Mouse (Mus musculus): ENCODE measurements at regions not wholly inside any gene's neighbourhood (a gene's known extent, or its start where the extent isn't known, plus 50 kb on each side); places are given as distances from the start of the nearest gene placed in this dataset.

GRCm38 (mm10) chr12:93122216-93122615 lies 1273.3 kb upstream of the Sel1l start:
- H3K27ac ChIP-seq (ENCODE audit: insufficient read depth, low read depth, low read length, poor library complexity, severe bottlenecking), result no peak overlapping the region
- no peaks in the 10 kb centered on the region for H3K4me1 ChIP-seq (ENCODE audit: control insufficient read depth in 2 of 2, insufficient read depth in 2 of 2, low read length in 2 of 2, poor library complexity in 1 of 2)
- no peak overlapping the region for H3K9ac ChIP-seq (ENCODE audit: insufficient read depth, low read depth, low read length, poor library complexity, severe bottlenecking)
- no peaks in the 10 kb centered on the region for H3K36me3 ChIP-seq (ENCODE audit: control insufficient read depth, insufficient read depth, low read length, poor library complexity, severe bottlenecking)
- TF ChIP-seq HCFC1 (IDR thresholded peaks at IDR 0.05; ENCODE audit: borderline replicate concordance, insufficient read depth, low read length), result no peak
- TF ChIP-seq ZC3H11A (IDR thresholded peaks at IDR 0.05; ENCODE audit: borderline replicate concordance, low read depth, low read length), result no peak
- TF ChIP-seq CHD2 (IDR thresholded peaks at IDR 0.05; ENCODE audit: low read depth, low read length), result no peak
- no peak for TF ChIP-seq ZNF384 (IDR thresholded peaks at IDR 0.05; ENCODE audit: low read depth, low read length)
- TF ChIP-seq MAFK (IDR thresholded peaks at IDR 0.05; ENCODE audit: insufficient read depth, low read depth, low read length), result no peak
- no peaks in the 10 kb centered on the region for H3K9me3 ChIP-seq (ENCODE audit: control insufficient read depth, insufficient read depth, low read depth, low read length)
- DNase-seq (ENCODE audit: low read depth, low spot score), result no peak
- in situ Hi-C loops (cut with MboI; ENCODE audit: low sequenced_read_pairs in 2 of 2, unreplicated experiment in 2 of 2), result no loop called here
- no peak overlapping the region for H3K4me3 ChIP-seq (ENCODE audit: insufficient read depth in 1 of 2, low read depth in 1 of 2, low read length in 2 of 2, poor library complexity in 1 of 2, severe bottlenecking in 1 of 2)

DNA sequence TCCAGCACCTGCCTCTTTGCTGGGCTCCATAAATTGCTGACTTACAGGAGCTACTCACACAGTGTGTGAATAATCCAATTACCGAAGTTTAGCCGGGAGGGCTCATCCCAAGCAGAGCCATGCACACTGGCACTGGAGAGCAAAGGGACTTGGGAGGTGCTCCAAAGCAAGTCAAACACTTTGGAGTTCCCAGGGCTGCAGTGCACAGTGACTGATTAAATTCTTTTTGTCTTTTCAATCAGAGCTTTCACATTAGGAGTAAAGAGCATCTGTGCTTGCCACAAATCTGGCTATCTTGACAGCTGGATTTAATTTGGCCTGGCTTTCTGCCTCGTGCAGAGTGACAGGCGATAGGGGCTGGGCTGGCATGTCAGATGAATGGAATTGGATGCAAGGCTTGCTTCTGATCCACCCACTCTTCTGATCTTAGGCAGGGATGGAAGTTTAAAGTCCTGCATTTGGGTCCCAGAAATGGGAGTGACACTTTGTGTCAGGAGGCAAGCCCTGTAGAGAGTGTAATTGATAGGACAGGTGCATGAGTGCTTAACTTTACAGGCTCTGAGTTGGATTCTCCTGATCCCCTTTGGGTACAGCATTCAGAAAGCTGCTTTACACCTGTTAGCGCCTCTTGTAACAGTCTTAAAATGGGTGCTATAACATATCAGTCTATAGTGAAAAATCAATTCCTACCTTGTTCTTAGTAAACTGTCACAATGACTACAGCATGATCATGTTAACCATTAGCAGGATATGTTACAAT lies 1239.3 kb upstream of the Sel1l start:
- no peak for DNase-seq (ENCODE audit: low read depth, low spot score)
- Histone ChIP-seq H3K27ac (ENCODE audit: insufficient read depth, low read depth, low read length, poor library complexity, severe bottlenecking) (no peak overlapping the region), H3K4me3 (ENCODE audit: insufficient read depth in 1 of 2, low read depth in 1 of 2, low read length in 2 of 2, poor library complexity in 1 of 2, severe bottlenecking in 1 of 2) (no peak overlapping the region), H3K9ac (ENCODE audit: insufficient read depth, low read depth, low read length, poor library complexity, severe bottlenecking) (no peak overlapping the region), H3K36me3 (ENCODE audit: control insufficient read depth, insufficient read depth, low read length, poor library complexity, severe bottlenecking) (no peaks in the 10 kb centered on the region), H3K9me3 (ENCODE audit: control insufficient read depth, insufficient read depth, low read depth, low read length) (no peaks in the 10 kb centered on the region), H3K4me1 (ENCODE audit: control insufficient read depth in 2 of 2, insufficient read depth in 2 of 2, low read length in 2 of 2, poor library complexity in 1 of 2) (no peaks in the 10 kb centered on the region)
- TF ChIP-seq MAFK (IDR thresholded peaks at IDR 0.05; ENCODE audit: insufficient read depth, low read depth, low read length) (no peak), ZC3H11A (IDR thresholded peaks at IDR 0.05; ENCODE audit: borderline replicate concordance, low read depth, low read length) (no peak), CHD2 (IDR thresholded peaks at IDR 0.05; ENCODE audit: low read depth, low read length) (no peak), ZNF384 (IDR thresholded peaks at IDR 0.05; ENCODE audit: low read depth, low read length) (no peak), HCFC1 (IDR thresholded peaks at IDR 0.05; ENCODE audit: borderline replicate concordance, insufficient read depth, low read length) (no peak)
- in situ Hi-C loops (cut with MboI; ENCODE audit: low sequenced_read_pairs in 2 of 2, unreplicated experiment in 2 of 2), result no loop called here

- no peaks in the 10 kb centered on the region for H3K4me1 ChIP-seq (ENCODE audit: control insufficient read depth in 2 of 2, insufficient read depth in 2 of 2, low read length in 2 of 2, poor library complexity in 1 of 2)
- no peak overlapping the region for H3K9ac ChIP-seq (ENCODE audit: insufficient read depth, low read depth, low read length, poor library complexity, severe bottlenecking)
- TF ChIP-seq ZNF384 (IDR thresholded peaks at IDR 0.05; ENCODE audit: low read depth, low read length) (no peak), ZC3H11A (IDR thresholded peaks at IDR 0.05; ENCODE audit: borderline replicate concordance, low read depth, low read length) (no peak), MAFK (IDR thresholded peaks at IDR 0.05; ENCODE audit: insufficient read depth, low read depth, low read length) (no peak), CHD2 (IDR thresholded peaks at IDR 0.05; ENCODE audit: low read depth, low read length) (no peak), HCFC1 (IDR thresholded peaks at IDR 0.05; ENCODE audit: borderline replicate concordance, insufficient read depth, low read length) (no peak)
- in situ Hi-C loops (cut with MboI; ENCODE audit: low sequenced_read_pairs in 2 of 2, unreplicated experiment in 2 of 2), result no loop called here
- H3K9me3 ChIP-seq (ENCODE audit: control insufficient read depth, insufficient read depth, low read depth, low read length), result no peaks in the 10 kb centered on the region
- H3K4me3 ChIP-seq (ENCODE audit: insufficient read depth in 1 of 2, low read depth in 1 of 2, low read length in 2 of 2, poor library complexity in 1 of 2, severe bottlenecking in 1 of 2), result no peak overlapping the region
- DNase-seq (ENCODE audit: low read depth, low spot score), result no peak
- H3K36me3 ChIP-seq (ENCODE audit: control insufficient read depth, insufficient read depth, low read length, poor library complexity, severe bottlenecking), result no peaks in the 10 kb centered on the region
- no peak overlapping the region for H3K27ac ChIP-seq (ENCODE audit: insufficient read depth, low read depth, low read length, poor library complexity, severe bottlenecking)
Measured at GRCm38 (mm10) chr12:93063864-93064263, 1214.9 kb upstream of the Sel1l start.

DNA sequence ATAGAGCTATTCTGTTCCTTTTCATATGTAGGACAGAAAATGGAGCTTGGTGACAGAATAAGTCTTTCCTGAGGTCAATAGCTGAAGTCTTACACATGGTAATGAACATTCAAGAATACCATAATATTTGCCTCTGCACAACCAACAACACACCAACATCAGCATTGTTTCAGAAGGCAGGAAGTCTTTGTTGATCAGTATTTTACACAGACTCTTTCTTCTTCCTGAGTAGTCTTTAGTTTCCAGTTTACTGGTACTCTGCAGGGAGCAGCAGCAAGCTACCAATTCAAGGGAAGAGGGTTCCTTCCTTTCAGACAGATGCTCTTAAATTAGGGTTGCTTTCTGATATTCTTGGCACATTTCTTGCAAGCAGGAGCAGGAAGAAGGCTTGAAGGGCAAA lies 1170.7 kb upstream of the Sel1l start:
- H3K36me3 ChIP-seq (ENCODE audit: control insufficient read depth, insufficient read depth, low read length, poor library complexity, severe bottlenecking), result no peaks in the 10 kb centered on the region
- H3K4me1 ChIP-seq (ENCODE audit: control insufficient read depth in 2 of 2, insufficient read depth in 2 of 2, low read length in 2 of 2, poor library complexity in 1 of 2), result no peaks in the 10 kb centered on the region
- no peak for DNase-seq (ENCODE audit: low read depth, low spot score)
- no peak overlapping the region for H3K4me3 ChIP-seq (ENCODE audit: insufficient read depth in 1 of 2, low read depth in 1 of 2, low read length in 2 of 2, poor library complexity in 1 of 2, severe bottlenecking in 1 of 2)
- H3K27ac ChIP-seq (ENCODE audit: insufficient read depth, low read depth, low read length, poor library complexity, severe bottlenecking), result no peak overlapping the region
- in situ Hi-C loops (cut with MboI; ENCODE audit: low sequenced_read_pairs in 2 of 2, unreplicated experiment in 2 of 2), result no loop called here
- no peaks in the 10 kb centered on the region for H3K9me3 ChIP-seq (ENCODE audit: control insufficient read depth, insufficient read depth, low read depth, low read length)
- H3K9ac ChIP-seq (ENCODE audit: insufficient read depth, low read depth, low read length, poor library complexity, severe bottlenecking), result no peak overlapping the region
- TF ChIP-seq MAFK (IDR thresholded peaks at IDR 0.05; ENCODE audit: insufficient read depth, low read depth, low read length), result no peak
- TF ChIP-seq HCFC1 (IDR thresholded peaks at IDR 0.05; ENCODE audit: borderline replicate concordance, insufficient read depth, low read length), result no peak
- TF ChIP-seq ZC3H11A (IDR thresholded peaks at IDR 0.05; ENCODE audit: borderline replicate concordance, low read depth, low read length), result no peak
- TF ChIP-seq CHD2 (IDR thresholded peaks at IDR 0.05; ENCODE audit: low read depth, low read length), result no peak
- TF ChIP-seq ZNF384 (IDR thresholded peaks at IDR 0.05; ENCODE audit: low read depth, low read length), result no peak

Measured in ES-E14 (cell line).